Mouse (Mus musculus) hindbrain, embryonic 12.5 days (tissue): Measurements from ENCODE around the gene Bcl9l. TPM values are rescaled to one million over a fixed set of nuclear protein-coding genes. Genes with fewer than 3 reads are reported as not detected.

Source experiments
- ATAC-seq: fragments of 200-750 bp; cut with Nextera tagmentation; 2 replicates; pipeline ENCODE4 v1.8.0; 2017; ENCODE audit warnings: moderate TSS enrichment; ENCODE audit not compliant: low FRiP score
- H3K27ac ChIP-seq: fragments of 300-500 bp; sonication (generic); 2 replicates; pipeline ENCODE4 v1.5.1; 2016; ENCODE audit warnings: mild to moderate bottlenecking
- H3K27me3 ChIP-seq: fragments of 300-500 bp; sonication (generic); 2 replicates; pipeline ENCODE4 v1.6.1; 2016; ENCODE audit warnings: mild to moderate bottlenecking
- H3K36me3 ChIP-seq: fragments of 300-500 bp; sonication (generic); 2 replicates; pipeline ENCODE4 v1.6.1; 2016; ENCODE audit warnings: mild to moderate bottlenecking
- H3K4me1 ChIP-seq: fragments of 300-500 bp; sonication (generic); 2 replicates; pipeline ENCODE4 v1.6.1; 2016
- H3K4me2 ChIP-seq: fragments of 300-500 bp; sonication (generic); replicated peaks from 2 replicates; pipeline ENCODE4 v1.6.1; 2016; ENCODE audit warnings: mild to moderate bottlenecking
- H3K4me3 ChIP-seq: fragments of 300-500 bp; sonication (generic); 2 replicates; pipeline ENCODE4 v1.5.1; 2016; ENCODE audit warnings: mild to moderate bottlenecking
- H3K9ac ChIP-seq: fragments of 300-500 bp; sonication (generic); 2 replicates; pipeline ENCODE4 v1.6.1; 2016; ENCODE audit warnings: mild to moderate bottlenecking, moderate library complexity
- H3K9me3 ChIP-seq: fragments of 300-500 bp; sonication (generic); replicated peaks from 2 replicates; pipeline ENCODE4 v1.6.1; 2016; ENCODE audit warnings: mild to moderate bottlenecking
- WGBS: fragments of 180-500 bp; shearing (Covaris S2); methylation state at CpG from one replicate; pipeline ENCODE4 v1.1.7; 2016; 5-methylcytosine and 5-hydroxymethylcytosine counted together
- polyA plus RNA-seq: library from polyadenylated mRNA; unstranded; fragments of >200 nt; fragmentation: Nextera tagmentation; extraction: Ambion mirVana; gene quantifications from 2 replicates; pipeline ENCODE4 v1.2.1, GENCODE M21; 2016

The Bcl9l gene
- polyA plus RNA-seq, 1 experiment from 2014 or later, result 12.3 TPM

GRCm38 (mm10) chr9:44485105-44485515 lies 2.5 kb downstream of the Bcl9l start:
- Histone ChIP-seq H3K9ac (peak overlapping the region; percentile 99), H3K27me3 (no peaks in the 10 kb centered on the region), H3K4me3 (peak overlapping the region; percentile 95), H3K4me2 (peak overlapping the region; percentile 95), H3K27ac (peak overlapping the region; percentile 9; the same call in 1 of the 2 replicates), H3K4me1 (peaks cover 74% of the 10 kb centered on the region), H3K9me3 (no peaks in the 10 kb centered on the region), H3K36me3 (no peaks in the 10 kb centered on the region)
- WGBS, result 33% methylated on average over 6 of the region's 6 CpGs
- no peak for ATAC-seq

GRCm38 (mm10) chr9:44485516-44486161 lies 3.0 kb downstream of the Bcl9l start:
- Histone ChIP-seq H3K4me2 (peak overlapping the region; percentile 95), H3K36me3 (no peaks in the 10 kb centered on the region), H3K4me1 (peaks cover 76% of the 10 kb centered on the region), H3K9me3 (no peaks in the 10 kb centered on the region), H3K9ac (peak overlapping the region; percentile 99), H3K27me3 (no peaks in the 10 kb centered on the region), H3K4me3 (peak overlapping the region; percentile 95), H3K27ac (peak overlapping the region; percentile 9; the same call in 1 of the 2 replicates)
- WGBS, result 37% methylated on average over 14 of the region's 14 CpGs
- no peak for ATAC-seq

- H3K9ac ChIP-seq, result peak overlapping the region; percentile 28; the same call in 1 of the 2 replicates
- H3K36me3 ChIP-seq, result no peaks in the 10 kb centered on the region
- H3K4me1 ChIP-seq, result peaks cover 83% of the 10 kb centered on the region
- 15% methylated on average over 3 of the region's 3 CpGs for WGBS
- ATAC-seq, result no peak
- no peaks in the 10 kb centered on the region for H3K27me3 ChIP-seq
- peak overlapping the region; percentile 82; the same call in 1 of the 2 replicates for H3K27ac ChIP-seq
- H3K4me3 ChIP-seq, result peak overlapping the region; percentile 95
- peak overlapping the region; percentile 95 for H3K4me2 ChIP-seq
- H3K9me3 ChIP-seq, result no peaks in the 10 kb centered on the region
Observed at GRCm38 (mm10) chr9:44486335-44486734, 3.7 kb downstream of the Bcl9l start.

GRCm38 (mm10) chr9:44486741-44487421 lies 4.3 kb downstream of the Bcl9l start:
- Histone ChIP-seq H3K4me3 (peak overlapping the region; percentile 95), H3K4me1 (peaks cover 83% of the 10 kb centered on the region), H3K27ac (peak overlapping the region; percentile 82), H3K36me3 (0 out of 2 replicates have a peak, but pooled peaks cover 2% of the 10 kb centered on the region), H3K9me3 (no peaks in the 10 kb centered on the region), H3K4me2 (peak overlapping the region; percentile 95), H3K9ac (peak overlapping the region; percentile 28), H3K27me3 (no peaks in the 10 kb centered on the region)
- 19% methylated on average over 15 of the region's 15 CpGs for WGBS
- no peak for ATAC-seq

- Histone ChIP-seq H3K4me3 (0 out of 2 replicates have a peak overlapping the region, but pooled peaks have one; percentile 95), H3K9ac (peak overlapping the region; percentile 28; the same call in 1 of the 2 replicates)
- 7% methylated on average over 7 of the region's 7 CpGs for WGBS
Observed at GRCm38 (mm10) chr9:44487441-44487840, 4.8 kb downstream of the Bcl9l start.

GRCm38 (mm10) chr9:44488416-44488815 lies 5.8 kb downstream of the Bcl9l start:
- H3K36me3 ChIP-seq, result 0 out of 2 replicates have a peak, but pooled peaks cover 4% of the 10 kb centered on the region
- H3K4me1 ChIP-seq, result peaks cover 91% of the 10 kb centered on the region
- H3K27me3 ChIP-seq, result no peaks in the 10 kb centered on the region
- peak overlapping the region; percentile 13; the same call in 1 of the 2 replicates for H3K4me3 ChIP-seq
- no peak for ATAC-seq
- WGBS, result 20% methylated on average over 8 of the region's 8 CpGs
- peak overlapping the region; percentile 82 for H3K27ac ChIP-seq
- H3K9me3 ChIP-seq, result no peaks in the 10 kb centered on the region
- peak overlapping the region; percentile 95 for H3K4me2 ChIP-seq
- H3K9ac ChIP-seq, result peak overlapping the region; percentile 47

More at GRCm38 (mm10) chr9:44487441-44487840, 4.8 kb downstream of the Bcl9l start:
- peak overlapping the region; percentile 82; the same call in 1 of the 2 replicates for H3K27ac ChIP-seq
- H3K9me3 ChIP-seq, result no peaks in the 10 kb centered on the region
- H3K4me1 ChIP-seq, result peaks cover 81% of the 10 kb centered on the region
- no peaks in the 10 kb centered on the region for H3K27me3 ChIP-seq
- no peak for ATAC-seq
- peak overlapping the region; percentile 95 for H3K4me2 ChIP-seq
- H3K36me3 ChIP-seq, result 0 out of 2 replicates have a peak, but pooled peaks cover 4% of the 10 kb centered on the region

GRCm38 (mm10) chr9:44488855-44489381 lies 6.3 kb downstream of the Bcl9l start:
- Histone ChIP-seq H3K4me1 (peaks cover 93% of the 10 kb centered on the region), H3K4me3 (peak overlapping the region; percentile 13), H3K27me3 (no peaks in the 10 kb centered on the region), H3K36me3 (0 out of 2 replicates have a peak, but pooled peaks cover 4% of the 10 kb centered on the region), H3K9ac (peak overlapping the region; percentile 47), H3K4me2 (peak overlapping the region; percentile 95), H3K9me3 (no peaks in the 10 kb centered on the region), H3K27ac (peak overlapping the region; percentile 82)
- ATAC-seq, result peak; percentile 20; the same call in 1 of the 2 replicates
- WGBS, result 4% methylated on average over 5 of the region's 5 CpGs

- Histone ChIP-seq H3K27me3 (no peaks in the 10 kb centered on the region), H3K4me1 (peaks cover 93% of the 10 kb centered on the region), H3K27ac (peak overlapping the region; percentile 82), H3K4me3 (peak overlapping the region; percentile 13), H3K9ac (peak overlapping the region; percentile 47), H3K9me3 (no peaks in the 10 kb centered on the region), H3K36me3 (0 out of 2 replicates have a peak, but pooled peaks cover 4% of the 10 kb centered on the region), H3K4me2 (peak overlapping the region; percentile 95)
- no peak for ATAC-seq
- WGBS, result 3% methylated on average over 17 of the region's 17 CpGs
Observed at GRCm38 (mm10) chr9:44489651-44490085, 7.0 kb downstream of the Bcl9l start.

- Histone ChIP-seq H3K27me3 (no peaks in the 10 kb centered on the region), H3K4me2 (peak overlapping the region; percentile 95), H3K9me3 (no peaks in the 10 kb centered on the region), H3K4me1 (peaks cover 93% of the 10 kb centered on the region), H3K27ac (peak overlapping the region; percentile 82), H3K4me3 (peak overlapping the region; percentile 13; the same call in 1 of the 2 replicates), H3K36me3 (0 out of 2 replicates have a peak, but pooled peaks cover 4% of the 10 kb centered on the region), H3K9ac (peak overlapping the region; percentile 47)
- ATAC-seq, result no peak
- WGBS, result 15% methylated on average over 17 of the region's 17 CpGs
Observed at GRCm38 (mm10) chr9:44490086-44490967, 7.7 kb downstream of the Bcl9l start.

GRCm38 (mm10) chr9:44491351-44491750 lies 8.7 kb downstream of the Bcl9l start:
- 0 out of 2 replicates have a peak, but pooled peaks cover 4% of the 10 kb centered on the region for H3K36me3 ChIP-seq
- H3K4me2 ChIP-seq, result no peak overlapping the region
- H3K9ac ChIP-seq, result no peak overlapping the region
- H3K27me3 ChIP-seq, result 0 out of 2 replicates have a peak, but pooled peaks cover under 1% of the 10 kb centered on the region
- no peak for ATAC-seq
- H3K9me3 ChIP-seq, result no peaks in the 10 kb centered on the region
- WGBS, result 76% methylated on average over 10 of the region's 10 CpGs
- H3K27ac ChIP-seq, result no peak overlapping the region
- H3K4me3 ChIP-seq, result no peak overlapping the region
- peaks cover 87% of the 10 kb centered on the region for H3K4me1 ChIP-seq
